Mouse (Mus musculus) C2C12 (cell line): ENCODE results near the gene Lnx1. TPM values are rescaled to one million over a fixed set of nuclear protein-coding genes. Genes with fewer than 3 reads are reported as not detected.
A peak's percentile ranks its signal among the peaks of the same experiment; 100 is the strongest.

ENCODE experiments used
- H3K27me3 ChIP-seq: one replicate; pipeline ENCODE4 v1.6.1; 2011; ENCODE audit not compliant: control insufficient read depth, insufficient read depth, insufficient read length
- H3K36me3 ChIP-seq: one replicate; pipeline ENCODE4 v1.6.1; 2011; ENCODE audit not compliant: control insufficient read depth, insufficient read depth
- H3K4me3 ChIP-seq: one replicate; pipeline ENCODE4 v1.5.1; 2011; ENCODE audit warnings: mild to moderate bottlenecking, control low read depth; ENCODE audit not compliant: poor library complexity, insufficient read depth, severe bottlenecking
- H3K79me2 ChIP-seq: one replicate; pipeline ENCODE4 v1.6.1; 2011; ENCODE audit not compliant: control insufficient read depth, insufficient read depth
- H3K79me3 ChIP-seq: one replicate; pipeline ENCODE4 v1.6.1; 2011; ENCODE audit warnings: low read depth, control low read depth
- H3ac ChIP-seq: one replicate; pipeline ENCODE3; 2011; ENCODE audit warnings: low read depth; ENCODE audit not compliant: control insufficient read depth, insufficient read length
- CEBPB ChIP-seq: IDR thresholded peaks from one replicate; pipeline ENCODE4 v1.6.1; 2011; ENCODE audit warnings: low read depth, mild to moderate bottlenecking, control low read depth, moderate library complexity
- CTCF ChIP-seq: IDR thresholded peaks from one replicate; pipeline ENCODE4 v1.5.1; 2011; ENCODE audit not compliant: control insufficient read depth, insufficient read depth, insufficient read length
- FOSL1 ChIP-seq: IDR thresholded peaks from one replicate; pipeline ENCODE4 v1.8.0; 2011; ENCODE audit warnings: mild to moderate bottlenecking, low read length; ENCODE audit not compliant: poor library complexity, insufficient read depth, severe bottlenecking
- MAX ChIP-seq: IDR thresholded peaks from one replicate; pipeline ENCODE4 v1.6.1; 2011; ENCODE audit warnings: mild to moderate bottlenecking, control low read depth
- MYOD1 ChIP-seq: IDR thresholded peaks from one replicate; pipeline ENCODE4 v1.6.1; 2011; ENCODE audit warnings: low read depth; ENCODE audit not compliant: control insufficient read depth, insufficient read length
- MYOG ChIP-seq: IDR thresholded peaks from one replicate; pipeline ENCODE4 v1.6.1; 2011; ENCODE audit not compliant: control insufficient read depth, insufficient read length; ENCODE audit errors: extremely low read depth
- USF1 ChIP-seq: IDR thresholded peaks from one replicate; pipeline ENCODE4 v1.6.1; 2011; ENCODE audit warnings: low read depth, mild to moderate bottlenecking, control low read depth, moderate library complexity
- polyA plus RNA-seq: library from polyadenylated mRNA; unstranded; fragments of >200 nt; fragmentation: generic; extraction: Trizol; gene quantifications from one replicate; pipeline ENCODE4 v1.2.1, GENCODE M21; 2012; ENCODE audit warnings: missing spikeins

Gene Lnx1
- polyA plus RNA-seq, 1 experiment = 0.02 TPM

DNA sequence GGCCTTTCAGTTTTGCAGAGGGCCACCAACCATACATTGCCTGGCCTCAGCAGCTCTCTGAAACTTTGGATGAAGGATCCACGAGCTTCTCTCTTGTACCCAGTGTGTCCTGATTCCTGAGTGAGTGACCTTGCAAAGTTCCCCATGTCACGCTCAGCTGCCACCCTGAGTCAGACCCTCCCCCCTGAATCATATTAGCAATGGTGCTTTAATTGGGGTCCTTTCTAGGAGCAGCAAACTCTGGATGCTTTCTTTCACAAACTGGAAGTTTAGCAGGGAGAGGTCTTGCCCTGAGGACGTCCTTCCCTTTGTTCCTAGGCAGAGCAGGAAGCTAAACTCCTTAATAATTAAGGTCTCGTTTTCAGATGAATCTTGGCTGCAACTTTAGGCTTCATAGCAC lies 22.8 kb upstream of the Lnx1 start:
- Histone ChIP-seq H3K36me3 (no peaks in the 10 kb centered on the region), H3K79me2 (no peaks in the 10 kb centered on the region), H3K4me3 (no peak overlapping the region), H3K27me3 (no peaks in the 10 kb centered on the region), H3K79me3 (no peaks in the 10 kb centered on the region), H3ac (no peak overlapping the region)
- TF ChIP-seq MYOG (no peak), MYOD1 (no peak), MAX (no peak), FOSL1 (no peak), CTCF (no peak), USF1 (no peak), CEBPB (no peak)

GRCm38 (mm10) chr5:74721816-74722215 lies 19.1 kb upstream of the Lnx1 start:
- TF ChIP-seq MYOD1 = no peak
- TF ChIP-seq USF1 = no peak
- no peak for TF ChIP-seq MYOG
- no peak for TF ChIP-seq CTCF
- TF ChIP-seq MAX = no peak
- TF ChIP-seq FOSL1 = no peak
- TF ChIP-seq CEBPB = no peak

DNA sequence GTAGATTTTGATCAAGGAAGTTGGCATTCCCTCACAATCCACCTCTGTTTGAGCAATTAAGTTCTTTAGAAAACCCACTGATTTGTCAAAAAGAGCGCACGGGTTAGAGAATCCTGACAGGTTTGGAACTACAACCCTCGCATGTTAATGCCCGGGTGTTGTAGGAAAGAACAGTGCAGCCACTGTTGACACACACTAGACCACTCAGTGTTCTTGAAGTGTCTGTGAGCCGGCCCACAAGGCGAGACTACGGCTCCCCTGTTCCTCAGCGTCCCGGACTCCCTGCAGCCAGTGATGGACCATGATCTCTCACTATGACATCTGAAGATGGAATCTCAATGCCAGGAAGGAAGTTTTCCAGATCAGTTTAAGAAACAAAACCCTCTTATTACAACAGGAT lies 17.9 kb upstream of the Lnx1 start:
- Histone ChIP-seq H3K4me3 (no peak overlapping the region), H3K36me3 (no peaks in the 10 kb centered on the region), H3K79me3 (no peaks in the 10 kb centered on the region), H3ac (no peak overlapping the region), H3K79me2 (no peaks in the 10 kb centered on the region), H3K27me3 (no peaks in the 10 kb centered on the region)
- TF ChIP-seq MYOG (no peak), USF1 (no peak), MYOD1 (no peak), FOSL1 (no peak), CEBPB (no peak), MAX (no peak), CTCF (no peak)

More at GRCm38 (mm10) chr5:74721816-74722215, 19.1 kb upstream of the Lnx1 start:
- no peaks in the 10 kb centered on the region for H3K79me3 ChIP-seq
- no peak overlapping the region for H3ac ChIP-seq
- H3K4me3 ChIP-seq = no peak overlapping the region
- no peaks in the 10 kb centered on the region for H3K36me3 ChIP-seq
- no peaks in the 10 kb centered on the region for H3K79me2 ChIP-seq
- H3K27me3 ChIP-seq = no peaks in the 10 kb centered on the region

DNA sequence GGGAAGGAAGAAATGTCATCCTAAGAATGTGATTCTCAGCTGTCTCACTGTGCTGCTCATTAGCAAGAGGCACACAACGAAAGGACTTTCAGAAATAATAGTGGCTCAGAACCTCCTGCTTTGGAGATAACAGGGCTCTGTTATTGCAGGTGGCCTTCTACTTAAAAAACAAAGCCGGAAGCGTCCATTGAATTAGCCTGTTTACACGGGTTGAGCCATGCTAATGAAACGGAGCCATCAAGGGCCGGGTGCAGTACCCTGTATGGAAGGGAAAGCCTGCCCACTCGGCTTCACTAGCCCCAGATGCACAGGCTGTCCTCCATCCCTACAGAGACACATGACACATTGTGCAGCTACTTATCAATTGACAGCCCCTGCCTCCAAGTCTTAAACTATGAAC lies 13.5 kb upstream of the Lnx1 start:
- H3K79me2 ChIP-seq = no peaks in the 10 kb centered on the region
- no peak overlapping the region for H3K4me3 ChIP-seq
- H3K79me3 ChIP-seq = no peaks in the 10 kb centered on the region
- H3K27me3 ChIP-seq = no peaks in the 10 kb centered on the region
- H3ac ChIP-seq = no peak overlapping the region
- H3K36me3 ChIP-seq = no peaks in the 10 kb centered on the region
- TF ChIP-seq MYOG = no peak
- TF ChIP-seq CTCF = no peak
- no peak for TF ChIP-seq USF1
- no peak for TF ChIP-seq MYOD1
- TF ChIP-seq MAX = no peak
- no peak for TF ChIP-seq FOSL1
- TF ChIP-seq CEBPB = no peak

- no peaks in the 10 kb centered on the region for H3K79me2 ChIP-seq
- H3K27me3 ChIP-seq = no peaks in the 10 kb centered on the region
- no peaks in the 10 kb centered on the region for H3K79me3 ChIP-seq
- no peaks in the 10 kb centered on the region for H3K36me3 ChIP-seq
- no peak overlapping the region for H3K4me3 ChIP-seq
- no peak for TF ChIP-seq MYOD1
- peak; percentile 53 for TF ChIP-seq FOSL1
- no peak for TF ChIP-seq MYOG
- no peak for TF ChIP-seq CTCF
- no peak for TF ChIP-seq USF1
- no peak overlapping the region for H3ac ChIP-seq
These were observed 10.1 kb upstream of the Lnx1 start for GRCm38 (mm10) chr5:74712811-74713210.

GRCm38 (mm10) chr5:74711988-74712387 lies 9.3 kb upstream of the Lnx1 start:
- no peaks in the 10 kb centered on the region for H3K79me3 ChIP-seq
- H3K27me3 ChIP-seq = no peaks in the 10 kb centered on the region
- H3K4me3 ChIP-seq = no peak overlapping the region
- H3K79me2 ChIP-seq = no peaks in the 10 kb centered on the region
- no peak overlapping the region for H3ac ChIP-seq
- H3K36me3 ChIP-seq = no peaks in the 10 kb centered on the region
- TF ChIP-seq MYOG (no peak), MYOD1 (no peak), CEBPB (no peak), CTCF (no peak), FOSL1 (no peak), USF1 (no peak)
